Mouse (Mus musculus) heart, postnatal 0 days (tissue): Measurements from ENCODE around the gene Tmeff2.

Experiments used
- CTCF ChIP-seq: IDR thresholded peaks from 2 replicates; pipeline ENCODE4 v1.5.1; 2016; ENCODE audit warnings: antibody characterized with exemption, control low read depth, low read depth
- EP300 ChIP-seq: IDR thresholded peaks from 2 replicates; pipeline ENCODE4 v1.6.1; 2016; ENCODE audit warnings: antibody characterized with exemption, low read depth

- TF ChIP-seq CTCF (no peak), EP300 (no peak)
Observed at GRCm38 (mm10) chr1:51096848-51097598, 196.6 kb downstream of the Tmeff2 start.
